Mouse (Mus musculus) right cerebral cortex, adult 18-20 months (tissue): Measurements from ENCODE around the gene Gm5475.
"Not testable (repeated sequence)": the region's sequence is repeated elsewhere in the genome, so short reads cannot be mapped to it uniquely, and the experiment has no call there.

Experiments
- DNase-seq: peaks from one replicate; pipeline ENCODE4 v3.0.0; 2022; ENCODE audit warnings: mixed read lengths

Gene Gm5475

GRCm38 (mm10) chr15:100421758-100422197 lies at the start of gene Gm5475:
Gm5475 (plus strand) TSS chr15:100422147.
- not testable (repeated sequence) for DNase-seq

DNA sequence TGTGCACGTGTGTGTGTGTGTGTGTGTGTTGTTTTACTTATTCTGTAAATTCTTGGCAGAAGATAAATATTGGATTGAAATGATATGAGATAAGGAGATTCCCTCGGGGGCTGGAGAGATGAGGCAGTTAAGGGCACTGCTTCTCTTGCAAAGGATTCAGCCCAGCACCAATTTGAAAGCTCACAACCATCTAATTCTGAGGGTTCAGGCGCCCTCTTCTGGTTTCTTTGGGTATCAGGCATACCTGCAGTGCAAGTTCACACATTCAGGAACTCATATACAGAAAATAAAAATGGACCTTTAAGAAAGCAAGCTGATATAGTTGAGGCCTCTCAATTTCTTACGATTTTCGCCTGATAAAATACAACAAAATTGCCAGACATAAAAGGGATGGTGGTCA lies 46.9 kb upstream of the Gm5475 start:
- peak; percentile 61 for DNase-seq

DNA sequence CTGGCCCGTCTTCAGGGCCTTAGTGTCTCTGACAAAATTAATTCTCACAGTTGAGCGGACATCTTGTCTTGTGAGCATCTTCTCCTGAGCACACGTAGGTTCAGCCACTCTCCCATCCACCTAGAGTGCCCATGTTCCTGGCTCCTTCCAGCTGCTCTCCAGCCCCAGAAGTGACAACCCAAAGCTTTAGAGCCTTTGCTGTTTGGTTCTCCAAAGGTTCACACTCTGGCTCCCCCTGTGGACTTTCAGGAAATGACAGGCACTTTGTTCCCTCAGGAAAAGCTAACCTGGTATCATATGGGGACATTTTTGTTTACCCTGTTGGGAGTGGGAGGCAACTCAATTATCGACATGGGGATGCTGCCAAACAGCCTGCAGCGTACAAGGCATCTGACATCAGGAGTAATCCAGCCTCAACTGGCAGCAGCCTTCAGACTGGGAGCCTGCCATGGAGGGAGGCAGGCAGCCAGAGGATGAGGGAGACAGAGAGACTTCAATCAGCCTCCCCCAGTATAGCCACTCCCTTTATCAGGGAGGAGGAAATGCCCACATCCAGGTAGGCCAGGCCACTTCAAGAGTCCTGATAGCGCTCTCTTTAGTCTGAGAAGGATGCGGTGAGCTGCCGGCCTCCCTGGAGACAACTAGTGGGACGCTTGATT lies 44.0 kb upstream of the Gm5475 start:
- not testable (repeated sequence) for DNase-seq

DNA sequence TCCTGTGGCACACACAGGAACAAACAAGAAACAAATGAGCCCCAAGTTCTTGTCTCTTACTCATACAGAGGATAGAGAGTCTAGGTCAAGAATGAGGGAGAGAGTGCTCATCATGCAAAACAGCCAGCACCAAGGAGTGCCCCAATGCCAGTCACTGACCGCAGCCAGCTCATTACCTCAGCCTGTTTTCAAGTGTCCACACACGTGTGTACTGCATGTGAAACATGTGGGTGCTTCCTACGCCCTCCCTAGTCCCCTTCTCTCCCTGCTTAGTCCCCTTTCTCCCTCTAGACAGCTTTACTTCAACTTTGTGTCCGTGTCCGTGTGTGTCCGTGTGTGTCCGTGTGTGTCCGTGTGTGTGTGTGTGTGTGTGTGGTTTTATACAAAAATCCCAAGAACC lies 42.3 kb upstream of the Gm5475 start:
- DNase-seq: no peak

DNA sequence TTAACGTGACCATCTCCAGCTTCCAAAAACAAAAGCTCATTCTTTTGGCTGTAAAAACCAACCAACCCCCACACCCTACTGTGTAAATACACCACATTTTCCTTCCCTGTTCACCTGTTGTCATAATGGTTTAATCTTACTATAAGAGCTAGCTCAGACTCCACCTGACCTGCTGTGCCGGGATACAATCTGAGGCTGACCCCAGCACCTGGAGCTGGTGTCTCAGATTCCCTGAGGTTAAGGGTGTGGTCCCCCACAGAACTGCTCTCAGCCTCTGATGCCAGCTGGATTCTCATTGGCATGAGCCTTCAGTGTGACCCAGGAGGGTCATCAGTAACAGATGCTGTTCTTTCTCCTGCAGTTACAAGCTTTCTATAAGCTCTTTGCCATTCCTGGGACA lies 41.8 kb upstream of the Gm5475 start:
- DNase-seq: no peak

- no peak for DNase-seq
Observed at GRCm38 (mm10) chr15:100385705-100386104, 36.2 kb upstream of the Gm5475 start.

- DNase-seq: no peak
Observed at GRCm38 (mm10) chr15:100387544-100388223, 34.3 kb upstream of the Gm5475 start.

GRCm38 (mm10) chr15:100388224-100388835 lies 33.6 kb upstream of the Gm5475 start:
- no peak for DNase-seq

GRCm38 (mm10) chr15:100388886-100389285 lies 33.1 kb upstream of the Gm5475 start:
- DNase-seq: no peak

GRCm38 (mm10) chr15:100391066-100391465 lies 30.9 kb upstream of the Gm5475 start:
- no peak for DNase-seq

GRCm38 (mm10) chr15:100391599-100391998 lies 30.3 kb upstream of the Gm5475 start:
- no peak for DNase-seq

GRCm38 (mm10) chr15:100393016-100393415 lies 28.9 kb upstream of the Gm5475 start:
- DNase-seq: no peak

GRCm38 (mm10) chr15:100395561-100395960 lies 26.4 kb upstream of the Gm5475 start:
- DNase-seq: no peak

DNA sequence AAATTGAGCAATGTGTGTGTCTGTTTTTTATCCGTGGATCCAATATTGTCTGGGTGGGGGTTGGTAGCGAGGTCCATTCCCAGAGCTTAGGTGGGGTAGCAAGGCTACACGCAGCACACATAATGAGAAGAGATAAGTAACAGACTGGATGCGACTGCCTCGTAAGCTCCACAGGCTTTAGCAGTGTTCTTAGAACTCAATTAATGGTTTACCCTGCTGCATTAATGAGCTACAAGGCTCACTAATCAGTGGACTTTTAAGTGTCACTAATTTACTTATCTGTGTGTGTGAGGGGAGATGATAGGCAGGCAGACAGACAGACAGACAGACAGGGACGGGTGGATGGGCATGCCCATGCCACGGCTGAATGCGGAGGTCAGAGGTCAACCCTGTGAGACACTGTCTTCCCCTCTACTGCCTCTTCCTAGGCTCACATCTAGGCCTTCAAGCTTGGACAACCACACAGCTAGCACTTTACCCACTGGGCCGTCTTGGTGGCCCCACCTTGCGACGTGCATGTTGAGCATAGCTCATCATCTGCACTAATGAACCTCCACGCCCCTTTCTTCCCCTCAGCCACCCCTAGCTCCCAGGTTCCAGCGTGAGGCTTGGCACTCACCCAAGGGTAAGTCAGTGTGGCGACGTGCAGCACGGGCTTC lies 21.2 kb upstream of the Gm5475 start:
- DNase-seq: no peak

GRCm38 (mm10) chr15:100401811-100402210 lies 20.1 kb upstream of the Gm5475 start:
- no peak for DNase-seq

- no peak for DNase-seq
Observed at GRCm38 (mm10) chr15:100402347-100402746, 19.6 kb upstream of the Gm5475 start.

- no peak for DNase-seq
Observed at GRCm38 (mm10) chr15:100402798-100403197, 19.1 kb upstream of the Gm5475 start.

DNA sequence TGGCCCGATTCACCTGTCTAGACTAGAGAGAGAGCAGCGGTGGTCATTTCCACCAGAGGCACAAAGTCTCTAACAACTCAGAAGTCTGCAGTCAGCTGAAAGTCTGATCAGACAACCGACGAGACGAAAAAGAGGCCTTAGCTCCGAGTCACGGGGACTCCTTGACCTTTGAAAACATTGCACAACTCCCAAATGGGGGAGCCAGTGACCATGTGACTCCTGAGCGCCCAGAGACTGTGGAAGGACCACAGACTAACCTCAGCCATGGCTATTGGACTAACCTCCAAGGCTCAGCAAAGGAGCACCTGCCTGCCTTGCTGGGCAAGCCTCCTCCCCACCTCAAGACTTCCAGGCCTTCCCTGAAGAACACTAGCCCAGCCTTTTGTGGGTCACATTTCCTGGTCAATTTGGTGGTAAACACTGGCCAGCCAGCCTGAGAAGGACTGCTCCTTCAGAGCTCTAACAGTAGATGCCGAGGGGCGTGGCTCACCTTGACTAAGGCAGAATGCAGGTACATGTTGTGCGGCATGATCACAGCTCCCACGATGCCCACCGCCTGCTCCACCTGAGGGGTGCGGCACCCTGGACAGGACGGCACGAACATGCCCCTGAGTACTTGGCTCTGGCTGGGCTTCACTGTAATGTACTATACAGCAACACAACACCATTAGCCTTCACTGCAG lies 18.5 kb upstream of the Gm5475 start:
- DNase-seq: no peak

DNA sequence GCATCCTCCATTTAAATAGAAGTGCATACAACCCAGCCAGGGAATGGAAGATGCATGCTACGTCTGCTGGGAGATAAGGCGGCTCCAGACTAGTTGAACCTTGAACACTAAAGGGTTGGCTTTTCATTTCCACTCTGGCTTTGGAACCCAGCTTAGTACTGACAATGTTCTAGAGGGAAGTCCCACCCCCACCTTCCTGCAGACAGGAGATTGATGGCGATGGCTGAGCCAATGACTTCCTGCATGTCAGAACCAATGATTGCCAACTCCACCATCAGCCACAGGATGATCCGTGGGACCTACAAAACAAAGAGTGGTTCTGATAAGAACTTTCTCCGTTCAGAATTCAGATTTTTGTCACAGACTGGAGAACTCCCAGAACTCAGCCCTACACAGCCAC lies 15.9 kb upstream of the Gm5475 start:
- no peak for DNase-seq

- DNase-seq: no peak
Observed at GRCm38 (mm10) chr15:100410918-100411672, 10.9 kb upstream of the Gm5475 start.

- no peak for DNase-seq
Observed at GRCm38 (mm10) chr15:100411731-100412130, 10.2 kb upstream of the Gm5475 start.

DNA sequence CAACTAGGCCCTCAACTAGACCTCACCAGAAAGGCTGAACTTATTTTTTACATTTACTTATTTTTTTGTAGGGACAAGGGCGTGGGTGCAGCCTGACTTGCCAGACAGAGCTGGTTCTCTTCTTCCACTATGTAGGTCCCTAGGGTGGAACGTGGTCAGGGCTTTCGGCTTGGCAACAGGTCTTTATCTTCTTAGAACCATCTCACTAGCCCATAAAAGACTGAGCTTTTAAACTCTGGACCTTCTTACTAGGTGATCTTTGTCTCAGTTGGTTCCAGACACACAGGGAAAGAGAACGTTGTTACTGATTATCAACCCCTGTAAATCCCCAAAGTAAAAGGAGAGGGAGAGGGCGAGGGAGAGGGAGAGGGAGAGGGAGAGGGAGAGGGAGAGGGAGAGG lies 8.6 kb upstream of the Gm5475 start:
- no peak for DNase-seq
